Mouse (Mus musculus) midbrain, embryonic 16.5 days (tissue): ENCODE measurements around the gene Fgfr2. TPM values are rescaled to one million over a fixed set of nuclear protein-coding genes. Genes with fewer than 3 reads are reported as not detected.
"Not testable (repeated sequence)": the region's sequence is repeated elsewhere in the genome, so short reads cannot be mapped to it uniquely, and the experiment has no call there.

ENCODE experiments used
- ATAC-seq: fragments of 200-750 bp; cut with Nextera tagmentation; 2 replicates; pipeline ENCODE4 v1.8.0; 2017; ENCODE audit warnings: moderate TSS enrichment
- H3K27ac ChIP-seq: fragments of 300-500 bp; sonication (generic); 2 replicates; pipeline ENCODE4 v1.5.1; 2014; ENCODE audit warnings: mild to moderate bottlenecking, low read length, mixed read lengths
- H3K27me3 ChIP-seq: fragments of 300-500 bp; sonication (generic); 2 replicates; pipeline ENCODE4 v1.6.1; 2014; ENCODE audit warnings: low read depth, low read length, mixed read lengths; ENCODE audit not compliant: control insufficient read depth, insufficient read depth
- H3K36me3 ChIP-seq: fragments of 300-500 bp; sonication (generic); 2 replicates; pipeline ENCODE4 v1.6.1; 2014; ENCODE audit warnings: mild to moderate bottlenecking, low read length, moderate library complexity, mixed read lengths; ENCODE audit not compliant: control insufficient read depth, insufficient read depth
- H3K4me1 ChIP-seq: fragments of 300-500 bp; sonication (generic); 2 replicates; pipeline ENCODE4 v1.6.1; 2014; ENCODE audit warnings: mild to moderate bottlenecking, low read length, mixed read lengths; ENCODE audit not compliant: control insufficient read depth, insufficient read depth
- H3K4me2 ChIP-seq: fragments of 300-500 bp; sonication (generic); 2 replicates; pipeline ENCODE4 v1.6.1; 2014; ENCODE audit warnings: mild to moderate bottlenecking, low read length, mixed read lengths
- H3K4me3 ChIP-seq: fragments of 300-500 bp; sonication (generic); 2 replicates; pipeline ENCODE4 v1.5.1; 2014; ENCODE audit warnings: low read depth, mild to moderate bottlenecking, low read length, moderate library complexity, mixed read lengths
- H3K9ac ChIP-seq: fragments of 300-500 bp; sonication (generic); 2 replicates; pipeline ENCODE4 v1.6.1; 2014; ENCODE audit warnings: low read depth, low read length, mixed read lengths
- H3K9me3 ChIP-seq: fragments of 300-500 bp; sonication (generic); replicated peaks from 2 replicates; pipeline ENCODE4 v1.6.1; 2014; ENCODE audit warnings: mild to moderate bottlenecking, low read length, mixed read lengths; ENCODE audit not compliant: control insufficient read depth, poor library complexity, severe bottlenecking
- WGBS: fragments of 180-500 bp; shearing (Covaris S2); extraction: QIAGEN DNeasy Blood & Tissue Kit; methylation state at CpG from one replicate; pipeline ENCODE4 v1.1.7; 2014; 5-methylcytosine and 5-hydroxymethylcytosine counted together
- polyA plus RNA-seq: library from polyadenylated mRNA; unstranded; fragments of >200 nt; fragmentation: Nextera tagmentation; extraction: Ambion mirVana; gene quantifications from 2 replicates; pipeline ENCODE4 v1.2.1, GENCODE M21; 2015

The Fgfr2 gene
- polyA plus RNA-seq, 1 experiment from 2014 or later, result 23.8 TPM

DNA sequence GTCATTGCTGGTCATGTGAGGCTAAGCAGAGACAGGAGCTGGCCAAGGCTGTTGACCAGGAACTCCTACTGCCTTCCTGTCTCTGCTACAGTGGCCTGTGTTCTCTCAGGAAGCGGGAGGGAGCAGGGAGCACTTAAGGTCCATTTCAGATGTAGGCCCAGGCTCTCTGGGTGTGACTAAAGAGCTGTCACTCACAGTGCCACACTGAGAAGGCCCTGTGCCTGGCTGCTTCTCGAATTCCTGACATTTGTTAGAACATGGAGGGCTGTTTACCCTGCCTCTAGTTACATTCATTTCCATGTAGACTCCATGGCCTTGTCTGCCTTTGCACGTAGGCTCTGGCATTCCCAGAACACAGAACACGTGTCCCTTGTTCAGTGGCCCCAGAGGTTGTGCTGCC is 2452.8 kb downstream of the Fgfr2 start:
- no peak overlapping the region for H3K4me2 ChIP-seq
- H3K9me3 ChIP-seq, result no peaks in the 10 kb centered on the region
- no peaks in the 10 kb centered on the region for H3K36me3 ChIP-seq
- H3K4me1 ChIP-seq, result peaks cover 6% of the 10 kb centered on the region
- no peak overlapping the region for H3K9ac ChIP-seq
- H3K27ac ChIP-seq, result no peak overlapping the region
- no peaks in the 10 kb centered on the region for H3K27me3 ChIP-seq
- no peak for ATAC-seq
- H3K4me3 ChIP-seq, result no peak overlapping the region
- 77% methylated on average over 4 of the region's 4 CpGs for WGBS

DNA sequence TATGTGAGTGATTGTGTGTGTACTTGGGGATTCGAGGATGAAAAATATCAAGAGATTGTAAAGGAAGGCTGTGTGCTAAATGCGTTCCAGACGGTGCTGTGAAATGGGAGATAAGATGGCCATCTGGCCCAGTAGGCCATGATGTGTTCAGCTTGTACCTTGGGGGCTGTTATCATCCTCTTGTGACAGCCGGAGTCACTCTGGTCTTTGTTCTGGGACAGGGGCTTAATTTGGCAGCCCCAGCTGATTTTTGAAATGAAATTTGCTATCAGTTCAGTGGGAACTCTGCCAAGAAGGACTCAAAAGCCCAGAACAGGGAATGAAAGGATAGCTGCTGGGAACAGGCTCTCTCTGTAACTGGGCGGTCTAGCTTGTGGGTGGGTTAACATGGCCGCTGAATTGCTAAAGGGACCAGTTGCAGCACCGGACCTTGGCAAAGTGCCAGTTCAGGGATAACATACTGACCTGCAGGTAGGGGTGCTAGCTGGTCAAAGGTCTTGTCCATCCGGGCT is 2453.7 kb downstream of the Fgfr2 start:
- H3K36me3 ChIP-seq, result no peaks in the 10 kb centered on the region
- H3K9ac ChIP-seq, result no peak overlapping the region
- H3K4me2 ChIP-seq, result no peak overlapping the region
- peak; percentile 40; the same call in 1 of the 2 replicates for ATAC-seq
- H3K4me1 ChIP-seq, result peaks cover 6% of the 10 kb centered on the region
- H3K27me3 ChIP-seq, result no peaks in the 10 kb centered on the region
- 28% methylated on average over 8 of the region's 8 CpGs for WGBS
- H3K9me3 ChIP-seq, result no peaks in the 10 kb centered on the region
- H3K27ac ChIP-seq, result peak overlapping the region; percentile 53
- no peak overlapping the region for H3K4me3 ChIP-seq

DNA sequence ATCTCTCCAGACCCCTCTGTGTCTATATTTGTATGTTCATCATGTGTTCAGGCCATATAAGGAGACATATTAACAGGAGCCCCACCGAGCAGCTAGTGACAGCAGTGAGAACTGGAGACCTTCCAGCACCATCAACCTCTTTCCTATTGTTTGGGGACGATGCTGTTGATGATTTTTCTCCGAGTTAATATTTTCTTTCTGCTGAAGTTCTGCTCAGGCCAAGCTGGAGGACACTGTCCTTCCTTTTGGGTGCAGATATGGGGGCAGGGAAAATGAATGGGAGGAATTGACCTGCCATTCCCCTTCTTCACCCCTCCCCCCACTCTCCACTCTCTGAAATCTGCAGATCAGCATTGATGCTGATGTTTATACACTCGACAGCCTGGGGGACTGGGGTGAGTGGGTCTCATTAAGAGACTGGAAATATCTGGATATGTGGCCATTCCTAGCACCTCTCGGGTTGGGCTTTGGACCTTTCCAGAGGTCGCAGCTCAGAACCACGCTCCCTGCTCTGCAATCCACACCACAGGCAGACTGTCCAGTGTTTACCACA is 2454.3 kb downstream of the Fgfr2 start:
- no peak for ATAC-seq

DNA sequence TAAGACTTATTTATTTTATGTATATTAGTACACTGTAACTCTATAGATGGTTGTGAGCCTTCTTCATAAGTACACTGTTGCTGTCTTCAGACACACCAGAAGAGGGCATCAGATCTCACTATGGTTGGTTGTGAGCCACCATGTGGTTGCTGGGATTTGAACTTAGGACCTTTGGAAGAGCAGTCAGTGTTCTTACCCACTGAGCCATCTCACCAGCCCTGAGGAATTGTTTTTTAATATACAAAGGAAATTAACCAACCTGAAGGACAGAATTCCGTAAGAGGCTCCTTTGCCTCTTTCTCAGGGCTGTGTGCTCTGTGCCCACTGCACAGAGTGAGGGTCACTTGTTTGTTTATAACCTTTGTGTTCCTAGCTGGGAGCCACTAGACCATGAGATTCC is 2455.1 kb downstream of the Fgfr2 start:
- H3K4me1 ChIP-seq, ATAC-seq, H3K4me3 ChIP-seq, H3K27ac ChIP-seq, H3K27me3 ChIP-seq, H3K9ac ChIP-seq, H3K9me3 ChIP-seq, H3K36me3 ChIP-seq, H3K4me2 ChIP-seq: not testable (repeated sequence)
- WGBS, result 79% methylated on average over 1 of the region's 1 CpGs

More for the DNA sequence above, 2454.3 kb downstream of the Fgfr2 start:
- H3K27me3 ChIP-seq, result no peaks in the 10 kb centered on the region
- H3K4me1 ChIP-seq, result peaks cover 6% of the 10 kb centered on the region
- no peak overlapping the region for H3K4me3 ChIP-seq
- no peaks in the 10 kb centered on the region for H3K9me3 ChIP-seq
- WGBS, result 44% methylated on average over 7 of the region's 7 CpGs
- H3K4me2 ChIP-seq, result no peak overlapping the region
- H3K27ac ChIP-seq, result peak overlapping the region; percentile 53
- H3K36me3 ChIP-seq, result no peaks in the 10 kb centered on the region
- no peak overlapping the region for H3K9ac ChIP-seq

DNA sequence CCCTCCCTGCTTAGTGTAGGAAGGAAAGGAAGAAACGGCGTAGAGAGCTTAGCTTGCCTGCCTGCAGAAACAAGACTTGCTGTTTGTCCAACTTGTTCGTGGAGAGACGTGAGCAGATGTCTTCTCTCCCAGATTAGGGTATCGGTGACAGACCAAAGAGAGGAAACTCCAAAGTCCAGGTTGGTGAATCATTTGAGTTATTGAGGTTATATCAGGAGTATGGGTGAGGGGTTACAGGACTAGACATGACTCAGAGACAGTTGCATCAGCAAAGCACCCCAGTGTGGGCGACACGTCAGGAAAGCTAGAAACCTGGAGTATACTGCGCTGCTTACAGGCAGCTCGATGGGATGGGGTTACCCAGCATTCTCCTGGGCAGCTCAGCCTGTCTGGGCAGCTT is 2457.8 kb downstream of the Fgfr2 start:
- WGBS, result 99% methylated on average over 9 of the region's 9 CpGs
- Histone ChIP-seq H3K27me3 (no peaks in the 10 kb centered on the region), H3K9me3 (no peaks in the 10 kb centered on the region)

DNA sequence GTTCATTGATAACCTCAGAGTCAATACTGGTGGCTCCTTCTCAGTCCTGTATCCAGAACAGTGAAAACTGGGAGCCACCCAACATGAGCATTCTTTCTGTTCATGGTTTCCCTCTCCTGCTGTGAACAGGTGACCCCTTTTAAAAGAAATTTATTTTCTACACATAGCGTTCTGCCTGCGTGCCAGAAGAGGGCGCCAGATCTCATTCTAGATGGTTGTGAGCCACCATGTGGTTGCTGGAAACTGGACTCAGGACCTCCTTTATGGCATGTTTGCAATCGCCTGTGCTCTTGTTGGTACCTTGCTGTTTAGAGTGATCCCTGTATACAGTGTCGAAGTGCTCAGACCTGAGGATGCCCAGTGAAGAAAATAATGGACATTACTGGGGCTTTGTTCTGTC is 2458.5 kb downstream of the Fgfr2 start:
- no peaks in the 10 kb centered on the region for H3K9me3 ChIP-seq
- H3K9ac ChIP-seq, result no peak overlapping the region
- H3K4me2 ChIP-seq, result no peak overlapping the region
- WGBS, result 88% methylated on average over 5 of the region's 5 CpGs
- H3K4me1 ChIP-seq, result peaks cover 4% of the 10 kb centered on the region; the same call in 1 of the 2 replicates
- ATAC-seq, result no peak
- H3K36me3 ChIP-seq, result no peaks in the 10 kb centered on the region
- no peaks in the 10 kb centered on the region for H3K27me3 ChIP-seq
- no peak overlapping the region for H3K27ac ChIP-seq
- H3K4me3 ChIP-seq, result no peak overlapping the region

More for the DNA sequence above, 2457.8 kb downstream of the Fgfr2 start:
- Histone ChIP-seq H3K9ac (no peak overlapping the region), H3K4me1 (peaks cover 6% of the 10 kb centered on the region), H3K36me3 (no peaks in the 10 kb centered on the region), H3K4me3 (no peak overlapping the region), H3K27ac (no peak overlapping the region), H3K4me2 (no peak overlapping the region)
- no peak for ATAC-seq

DNA sequence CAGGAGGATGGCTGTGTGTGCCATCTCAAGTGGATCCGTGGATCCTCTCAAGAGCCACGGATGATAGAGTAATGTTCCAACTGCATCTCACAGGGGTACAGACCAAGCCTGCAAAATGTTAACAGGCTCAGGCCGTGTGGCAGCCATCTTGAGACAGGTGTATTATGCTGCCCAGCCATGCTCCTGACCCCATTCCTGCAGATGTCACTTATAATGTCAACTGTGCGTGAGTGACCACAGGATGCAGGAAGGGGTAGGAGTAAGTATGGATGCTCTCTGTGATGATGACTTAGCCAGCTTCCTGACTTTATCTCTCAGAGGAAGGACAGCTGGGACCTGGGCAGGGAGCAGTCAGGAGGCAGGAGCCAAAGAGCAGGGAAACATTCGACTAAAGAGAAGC is 2459.1 kb downstream of the Fgfr2 start:
- H3K27ac ChIP-seq, result no peak overlapping the region
- no peaks in the 10 kb centered on the region for H3K36me3 ChIP-seq
- H3K4me1 ChIP-seq, result 0 out of 2 replicates have a peak, but pooled peaks cover 4% of the 10 kb centered on the region
- 98% methylated on average over 5 of the region's 5 CpGs for WGBS
- H3K9ac ChIP-seq, result no peak overlapping the region
- H3K27me3 ChIP-seq, result no peaks in the 10 kb centered on the region
- H3K9me3 ChIP-seq, result no peaks in the 10 kb centered on the region
- ATAC-seq, result no peak
- no peak overlapping the region for H3K4me2 ChIP-seq
- H3K4me3 ChIP-seq, result no peak overlapping the region

DNA sequence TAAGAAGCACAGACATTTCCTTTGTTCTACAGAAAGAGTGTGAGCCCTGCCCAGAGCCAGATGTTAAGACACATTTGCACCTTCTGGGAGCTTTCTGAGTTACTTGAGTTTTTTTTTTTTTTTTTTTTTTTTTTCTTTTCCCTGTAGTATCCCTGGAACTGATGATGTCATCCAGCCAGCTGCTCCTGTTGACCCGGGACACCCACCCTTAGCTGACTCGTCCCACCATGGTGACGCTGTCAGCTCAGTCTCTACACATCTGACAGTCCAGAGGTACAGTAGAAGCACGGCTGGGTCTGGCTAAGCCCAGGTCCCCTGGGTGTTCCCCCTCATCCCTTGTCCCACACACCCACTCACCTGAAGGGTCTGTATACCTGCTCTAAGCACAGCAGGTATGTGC is 2460.3 kb downstream of the Fgfr2 start:
- ATAC-seq, result no peak
- Histone ChIP-seq H3K36me3 (no peaks in the 10 kb centered on the region), H3K27me3 (no peaks in the 10 kb centered on the region), H3K4me1 (no peaks in the 10 kb centered on the region), H3K4me2 (no peak overlapping the region), H3K9ac (no peak overlapping the region), H3K4me3 (no peak overlapping the region), H3K9me3 (no peaks in the 10 kb centered on the region), H3K27ac (no peak overlapping the region)
- 62% methylated on average over 4 of the region's 4 CpGs for WGBS

DNA sequence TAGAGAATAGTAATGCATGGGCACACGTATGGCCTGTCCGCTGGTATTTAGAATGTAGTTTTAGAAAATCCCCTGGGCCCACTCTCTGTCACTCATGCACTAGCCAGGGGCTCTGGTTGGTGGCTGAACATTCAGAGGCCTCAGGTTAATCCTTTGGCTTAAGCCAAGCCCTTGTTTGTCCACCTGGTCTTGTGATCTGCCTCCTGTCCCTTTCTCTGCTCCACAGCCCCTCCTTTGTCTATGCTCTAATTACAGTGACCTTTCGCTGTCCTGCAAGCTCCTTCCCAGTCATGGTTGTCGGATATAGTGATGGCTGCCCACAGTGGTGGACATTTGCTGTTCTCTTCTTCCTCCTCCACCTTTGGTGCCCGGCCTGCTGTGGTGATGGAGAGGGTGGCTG is 2460.9 kb downstream of the Fgfr2 start:
- Histone ChIP-seq H3K4me2 (no peak overlapping the region), H3K27ac (no peak overlapping the region), H3K4me3 (no peak overlapping the region), H3K27me3 (no peaks in the 10 kb centered on the region), H3K4me1 (no peaks in the 10 kb centered on the region), H3K36me3 (no peaks in the 10 kb centered on the region), H3K9ac (no peak overlapping the region), H3K9me3 (no peaks in the 10 kb centered on the region)
- WGBS, result 52% methylated on average over 5 of the region's 5 CpGs
- ATAC-seq, result no peak
